Mouse (Mus musculus): ENCODE results near the gene Abca2.

DNA sequence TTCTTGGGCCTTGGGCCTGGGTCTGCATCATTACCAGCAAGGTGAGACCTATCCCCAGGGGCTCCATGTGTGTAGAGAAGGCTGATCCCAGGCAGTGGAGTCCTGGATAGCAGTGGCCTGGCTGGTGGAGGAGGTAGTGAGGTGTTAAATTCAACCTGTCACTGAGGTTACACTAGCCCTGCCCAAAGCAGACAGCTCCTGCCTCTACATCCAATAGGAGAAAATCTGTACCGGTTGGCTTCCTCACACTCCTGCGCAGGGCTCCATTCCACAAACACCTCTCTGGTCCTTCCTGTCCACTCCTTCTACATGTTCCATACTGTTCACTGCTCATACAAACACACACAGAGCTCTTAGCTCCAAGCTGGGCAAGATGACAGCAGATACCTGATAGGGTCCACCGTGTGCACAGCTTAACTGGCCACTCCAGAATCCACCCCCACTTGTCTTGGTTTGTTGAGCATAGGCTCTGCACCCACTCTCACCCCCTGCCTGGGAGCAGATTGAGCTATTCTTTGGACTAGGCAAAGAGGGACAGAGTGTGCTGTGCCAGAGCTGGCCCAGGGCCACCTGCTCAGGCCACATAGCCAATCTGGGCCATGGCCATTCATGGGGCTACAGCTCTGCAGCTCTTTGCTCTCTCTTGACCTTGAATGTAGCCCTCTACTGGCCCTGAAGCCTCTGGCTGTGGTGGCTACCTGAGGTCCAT lies 49.6 kb downstream of the Abca2 start:
- TF ChIP-seq CTCF (IDR thresholded peaks at IDR 0.05; ENCODE audit: low read depth), result no peak
- no peak for TF ChIP-seq EP300 (IDR thresholded peaks at IDR 0.05; ENCODE audit: low read depth)
